Mouse (Mus musculus): ENCODE data around the gene Ddx41. TPM values are rescaled to one million over a fixed set of nuclear protein-coding genes. Genes with fewer than 3 reads are reported as not detected.
"Not testable (repeated sequence)": the region's sequence is repeated elsewhere in the genome, so short reads cannot be mapped to it uniquely, and the experiment has no call there.

The Ddx41 gene
- polyA plus RNA-seq, 1 experiment from 2014 or later: 56.6 TPM

- peak; percentile 60 for DNase-seq (ENCODE audit: low spot score)
- Histone ChIP-seq H3K27me3 (replicated peaks; ENCODE audit: control insufficient read depth, insufficient read depth, low read length) (no peaks in the 10 kb centered on the region), H3K4me1 (ENCODE audit: control insufficient read depth, insufficient read depth, low read length) (peaks cover 6% of the 10 kb centered on the region)
Observed at GRCm38 (mm10) chr13:55570286-55570973, 34.0 kb upstream of the Ddx41 start.

GRCm38 (mm10) chr13:55569726-55570285, 33.3 kb upstream of the Ddx41 start:
- Histone ChIP-seq H3K4me1 (ENCODE audit: control insufficient read depth, insufficient read depth, low read length) (peaks cover 6% of the 10 kb centered on the region), H3K9me3 (ENCODE audit: control insufficient read depth, low read length) (no peaks in the 10 kb centered on the region), H3K27me3 (replicated peaks; ENCODE audit: control insufficient read depth, insufficient read depth, low read length) (no peaks in the 10 kb centered on the region), H3K4me3 (ENCODE audit: low read depth, low read length) (peak overlapping the region; percentile 95), H3K4me2 (ENCODE audit: low read depth, low read length) (peak overlapping the region; percentile 95), H3K9ac (ENCODE audit: low read depth, low read length) (peak overlapping the region; percentile 97), H3K36me3 (ENCODE audit: control insufficient read depth, insufficient read depth, low read length) (peaks cover 10% of the 10 kb centered on the region; the same call in 1 of the 2 replicates), H3K27ac (replicated peaks; ENCODE audit: low read depth, low read length) (peak overlapping the region; percentile 92)
- 8% methylated on average over 16 of the region's 16 CpGs for WGBS
- DNase-seq (ENCODE audit: low spot score) (peak; percentile 33), ATAC-seq (ENCODE audit: low read depth) (no peak)

More at GRCm38 (mm10) chr13:55570286-55570973, 34.0 kb upstream of the Ddx41 start:
- Histone ChIP-seq H3K36me3 (ENCODE audit: control insufficient read depth, insufficient read depth, low read length) (peaks cover 10% of the 10 kb centered on the region; the same call in 1 of the 2 replicates), H3K9me3 (ENCODE audit: control insufficient read depth, low read length) (no peaks in the 10 kb centered on the region), H3K4me3 (ENCODE audit: low read depth, low read length) (peak overlapping the region; percentile 95), H3K4me2 (ENCODE audit: low read depth, low read length) (peak overlapping the region; percentile 95), H3K9ac (ENCODE audit: low read depth, low read length) (peak overlapping the region; percentile 97), H3K27ac (replicated peaks; ENCODE audit: low read depth, low read length) (peak overlapping the region; percentile 92)
- peak; percentile 64 for ATAC-seq (ENCODE audit: low read depth)
- 0% methylated on average over 18 of the region's 47 CpGs for WGBS

- H3K27me3 ChIP-seq (replicated peaks; ENCODE audit: control insufficient read depth, insufficient read depth, low read length); H3K4me3 ChIP-seq (ENCODE audit: low read depth, low read length); H3K4me2 ChIP-seq (ENCODE audit: low read depth, low read length); ATAC-seq (ENCODE audit: low read depth); H3K27ac ChIP-seq (replicated peaks; ENCODE audit: low read depth, low read length); H3K9me3 ChIP-seq (ENCODE audit: control insufficient read depth, low read length); H3K36me3 ChIP-seq (ENCODE audit: control insufficient read depth, insufficient read depth, low read length); DNase-seq (ENCODE audit: low spot score); H3K4me1 ChIP-seq (ENCODE audit: control insufficient read depth, insufficient read depth, low read length); H3K9ac ChIP-seq (ENCODE audit: low read depth, low read length): not testable (repeated sequence)
- WGBS: 87% methylated on average over 4 of the region's 4 CpGs
Observed at GRCm38 (mm10) chr13:55568524-55568923, 32.1 kb upstream of the Ddx41 start.

- DNase-seq (ENCODE audit: low spot score): no peak
- peaks cover 6% of the 10 kb centered on the region for H3K4me1 ChIP-seq (ENCODE audit: control insufficient read depth, insufficient read depth, low read length)
- no peak overlapping the region for H3K4me2 ChIP-seq (ENCODE audit: low read depth, low read length)
- H3K4me3 ChIP-seq (ENCODE audit: low read depth, low read length): no peak overlapping the region
- WGBS: 80% methylated on average over 2 of the region's 2 CpGs
- no peaks in the 10 kb centered on the region for H3K9me3 ChIP-seq (ENCODE audit: control insufficient read depth, low read length)
- peaks cover 10% of the 10 kb centered on the region; the same call in 1 of the 2 replicates for H3K36me3 ChIP-seq (ENCODE audit: control insufficient read depth, insufficient read depth, low read length)
- no peaks in the 10 kb centered on the region for H3K27me3 ChIP-seq (replicated peaks; ENCODE audit: control insufficient read depth, insufficient read depth, low read length)
- ATAC-seq (ENCODE audit: low read depth): no peak
- no peak overlapping the region for H3K9ac ChIP-seq (ENCODE audit: low read depth, low read length)
- no peak overlapping the region for H3K27ac ChIP-seq (replicated peaks; ENCODE audit: low read depth, low read length)
Observed at GRCm38 (mm10) chr13:55567949-55568348, 31.5 kb upstream of the Ddx41 start.

GRCm38 (mm10) chr13:55567001-55567400, 30.5 kb upstream of the Ddx41 start:
- ATAC-seq (ENCODE audit: low read depth) (no peak), DNase-seq (ENCODE audit: low spot score) (peak; percentile 53)
- 85% methylated on average over 6 of the region's 6 CpGs for WGBS
- H3K4me3 ChIP-seq (ENCODE audit: low read depth, low read length): no peak overlapping the region
- H3K9ac ChIP-seq (ENCODE audit: low read depth, low read length): no peak overlapping the region
- no peaks in the 10 kb centered on the region for H3K27me3 ChIP-seq (replicated peaks; ENCODE audit: control insufficient read depth, insufficient read depth, low read length)
- H3K9me3 ChIP-seq (ENCODE audit: control insufficient read depth, low read length): no peaks in the 10 kb centered on the region
- H3K4me1 ChIP-seq (ENCODE audit: control insufficient read depth, insufficient read depth, low read length): peaks cover 6% of the 10 kb centered on the region
- peaks cover 10% of the 10 kb centered on the region; the same call in 1 of the 2 replicates for H3K36me3 ChIP-seq (ENCODE audit: control insufficient read depth, insufficient read depth, low read length)
- H3K4me2 ChIP-seq (ENCODE audit: low read depth, low read length): no peak overlapping the region
- H3K27ac ChIP-seq (replicated peaks; ENCODE audit: low read depth, low read length): no peak overlapping the region

- Histone ChIP-seq H3K9ac (ENCODE audit: low read depth, low read length) (no peak overlapping the region), H3K27me3 (replicated peaks; ENCODE audit: control insufficient read depth, insufficient read depth, low read length) (no peaks in the 10 kb centered on the region), H3K9me3 (ENCODE audit: control insufficient read depth, low read length) (no peaks in the 10 kb centered on the region), H3K4me1 (ENCODE audit: control insufficient read depth, insufficient read depth, low read length) (no peaks in the 10 kb centered on the region), H3K27ac (replicated peaks; ENCODE audit: low read depth, low read length) (no peak overlapping the region), H3K36me3 (ENCODE audit: control insufficient read depth, insufficient read depth, low read length) (peaks cover 24% of the 10 kb centered on the region), H3K4me3 (ENCODE audit: low read depth, low read length) (no peak overlapping the region), H3K4me2 (ENCODE audit: low read depth, low read length) (no peak overlapping the region)
- DNase-seq (ENCODE audit: low spot score) (peak; percentile 23), ATAC-seq (ENCODE audit: low read depth) (no peak)
- 54% methylated on average over 7 of the region's 7 CpGs for WGBS
Observed at GRCm38 (mm10) chr13:55563266-55563879, 26.9 kb upstream of the Ddx41 start.

GRCm38 (mm10) chr13:55557499-55557898, 21.0 kb upstream of the Ddx41 start:
- no peak overlapping the region for H3K4me2 ChIP-seq (ENCODE audit: low read depth, low read length)
- ATAC-seq (ENCODE audit: low read depth) (no peak), DNase-seq (ENCODE audit: low spot score) (no peak)
- no peaks in the 10 kb centered on the region for H3K4me1 ChIP-seq (ENCODE audit: control insufficient read depth, insufficient read depth, low read length)
- no peak overlapping the region for H3K9ac ChIP-seq (ENCODE audit: low read depth, low read length)
- H3K9me3 ChIP-seq (ENCODE audit: control insufficient read depth, low read length): no peaks in the 10 kb centered on the region
- H3K27me3 ChIP-seq (replicated peaks; ENCODE audit: control insufficient read depth, insufficient read depth, low read length): no peaks in the 10 kb centered on the region
- H3K27ac ChIP-seq (replicated peaks; ENCODE audit: low read depth, low read length): no peak overlapping the region
- 92% methylated on average over 6 of the region's 6 CpGs for WGBS
- no peak overlapping the region for H3K4me3 ChIP-seq (ENCODE audit: low read depth, low read length)
- peaks cover 53% of the 10 kb centered on the region for H3K36me3 ChIP-seq (ENCODE audit: control insufficient read depth, insufficient read depth, low read length)

- Histone ChIP-seq H3K27ac (replicated peaks; ENCODE audit: low read depth, low read length) (no peak overlapping the region), H3K36me3 (ENCODE audit: control insufficient read depth, insufficient read depth, low read length) (peaks cover 62% of the 10 kb centered on the region), H3K9ac (ENCODE audit: low read depth, low read length) (no peak overlapping the region), H3K27me3 (replicated peaks; ENCODE audit: control insufficient read depth, insufficient read depth, low read length) (no peaks in the 10 kb centered on the region), H3K9me3 (ENCODE audit: control insufficient read depth, low read length) (no peaks in the 10 kb centered on the region), H3K4me2 (ENCODE audit: low read depth, low read length) (no peak overlapping the region), H3K4me3 (ENCODE audit: low read depth, low read length) (no peak overlapping the region), H3K4me1 (ENCODE audit: control insufficient read depth, insufficient read depth, low read length) (no peaks in the 10 kb centered on the region)
- no peak for ATAC-seq (ENCODE audit: low read depth)
- no peak for DNase-seq (ENCODE audit: low spot score)
- WGBS: 94% methylated on average over 9 of the region's 9 CpGs
Observed at GRCm38 (mm10) chr13:55555921-55556320, 19.5 kb upstream of the Ddx41 start.

All from embryonic facial prominence, embryonic 14.5 days (tissue).